Mouse (Mus musculus): ENCODE results near the gene Hsd11b2.

DNA sequence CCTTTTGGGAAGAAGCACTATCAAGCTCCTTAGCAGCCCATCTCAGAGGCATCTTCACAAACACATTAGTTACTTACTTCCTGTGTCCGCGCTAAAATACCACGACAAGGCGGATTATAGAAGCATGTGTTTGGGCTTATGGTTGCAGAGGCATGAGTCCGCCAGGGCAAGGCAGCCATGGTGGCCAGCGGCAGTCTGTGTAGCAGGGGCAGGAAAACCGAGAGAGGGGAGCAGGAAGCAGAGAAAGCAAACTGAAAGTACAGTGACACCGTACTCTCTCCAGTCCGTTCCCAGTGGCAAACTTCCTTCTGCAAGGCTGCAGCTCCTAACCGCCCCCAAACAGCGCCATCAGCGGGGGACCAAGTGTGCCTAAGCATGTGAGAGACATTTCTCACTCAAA, 18.8 kb upstream of the Hsd11b2 start:
- TF ChIP-seq CTCF (IDR thresholded peaks at IDR 0.05; ENCODE audit: low read depth) (no peak), EP300 (optimal IDR thresholded peaks at IDR 0.05) (no peak)
